Mouse (Mus musculus) kidney, adult 2 months (tissue): ENCODE results near the gene B4galt1.

Experiments used
- CTCF ChIP-seq: fragments of 200-500 bp; conservative IDR thresholded peaks from 2 replicates; pipeline ENCODE4 v1.5.1; 2011; ENCODE audit warnings: low read depth, mild to moderate bottlenecking, control low read depth, low read length, moderate library complexity, mixed read lengths; ENCODE audit not compliant: insufficient read depth, insufficient read length
- POLR2A ChIP-seq: fragments of 200-500 bp; IDR thresholded peaks from one replicate; pipeline ENCODE4 v1.6.1; 2011; ENCODE audit warnings: low read depth, low read length, control low read depth

DNA sequence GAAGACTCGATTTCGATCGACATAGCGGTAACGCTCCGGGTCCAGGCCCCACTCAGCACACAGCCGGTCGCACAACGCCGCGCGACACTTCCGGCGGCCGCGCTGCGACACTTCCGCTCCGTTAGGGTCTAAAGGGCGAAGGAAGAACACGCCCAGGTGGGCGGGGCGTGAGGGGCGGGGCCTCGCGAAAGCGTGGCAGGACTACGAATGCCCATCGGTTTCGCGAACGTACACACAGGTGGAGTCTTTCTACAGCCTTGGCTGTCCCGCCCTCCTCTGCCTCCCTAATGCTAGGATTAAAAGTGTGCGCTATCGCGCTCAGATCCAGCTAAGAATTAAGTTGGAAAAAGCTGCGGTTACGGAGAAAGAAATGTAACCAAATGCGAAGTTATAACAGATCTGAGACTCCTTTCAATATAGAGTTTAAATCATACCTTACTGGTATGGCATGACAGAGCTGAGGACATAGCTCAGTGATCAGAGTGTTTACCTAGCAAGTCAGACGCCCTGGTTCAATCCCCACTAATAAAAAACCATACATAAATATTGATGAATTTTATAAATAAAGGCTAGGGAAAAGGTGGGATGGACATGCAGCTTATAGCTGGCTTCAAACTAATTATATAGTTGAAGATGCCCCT is 95.9 kb downstream of the B4galt1 start, which contains the start of gene Smu1:
- TF ChIP-seq CTCF (no peak), POLR2A (peak; percentile 20)
